Mouse (Mus musculus) embryo, embryonic 11.5 days (tissue): ENCODE results near the gene Cfap73.

Experiments used
- DNase-seq: peaks from one replicate; pipeline ENCODE4 v3.0.0-alpha.2; 2012; ENCODE audit warnings: low read depth, low spot score

Cfap73 gene

GRCm38 (mm10) chr5:120586741-120587615 is 47.1 kb downstream of the Cfap73 start:
- DNase-seq, result no peak

GRCm38 (mm10) chr5:120584968-120585367 is 49.1 kb downstream of the Cfap73 start:
- DNase-seq, result no peak

GRCm38 (mm10) chr5:120583511-120583910 is 50.5 kb downstream of the Cfap73 start:
- no peak for DNase-seq

- no peak for DNase-seq
These were observed 52.0 kb downstream of the Cfap73 start for GRCm38 (mm10) chr5:120582002-120582401.

GRCm38 (mm10) chr5:120579898-120580626 is 54.0 kb downstream of the Cfap73 start:
- no peak for DNase-seq

GRCm38 (mm10) chr5:120579211-120579897 is 54.7 kb downstream of the Cfap73 start:
- DNase-seq, result no peak

- DNase-seq, result no peak
These were observed 55.4 kb downstream of the Cfap73 start for GRCm38 (mm10) chr5:120578504-120579081.
